Mouse (Mus musculus) liver, postnatal 0 days (tissue): ENCODE measurements around the gene Nudt4.

Experiments used
- CTCF ChIP-seq: sonication (generic); IDR thresholded peaks from 2 replicates; pipeline ENCODE4 v1.5.1; 2016; ENCODE audit warnings: antibody characterized with exemption, low read depth
- EP300 ChIP-seq: IDR thresholded peaks from 2 replicates; pipeline ENCODE4 v1.6.1; 2016; ENCODE audit warnings: antibody characterized with exemption, low read depth, mild to moderate bottlenecking

DNA sequence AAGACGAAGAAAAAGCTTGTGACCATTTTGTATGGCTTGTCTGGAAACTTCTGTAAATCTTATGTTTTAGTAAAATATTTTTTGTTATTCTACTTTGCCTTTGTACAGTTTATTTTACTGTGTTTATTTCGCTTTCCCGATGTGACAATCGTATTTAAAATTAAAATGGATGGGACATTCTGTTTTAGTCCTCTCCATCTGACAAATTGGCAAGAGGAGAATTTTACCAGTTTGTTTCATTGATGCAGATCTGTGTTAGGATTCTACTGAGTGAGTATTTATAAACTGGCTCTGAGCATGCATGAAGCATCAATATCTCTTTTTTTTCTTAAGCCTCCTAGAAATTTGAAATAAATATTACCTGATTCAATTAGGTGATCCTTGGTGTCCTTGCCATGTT is 21.0 kb downstream of the Nudt4 start:
- TF ChIP-seq CTCF: no peak
- TF ChIP-seq EP300: no peak
